Mouse (Mus musculus) liver, embryonic 12.5 days (tissue): Measurements from ENCODE around the gene Prrt1. TPM values are rescaled to one million over a fixed set of nuclear protein-coding genes. Genes with fewer than 3 reads are reported as not detected.
A peak's percentile ranks its signal among the peaks of the same experiment; 100 is the strongest.

Experiments
- ATAC-seq: fragments of 200-750 bp; cut with Nextera tagmentation; 2 replicates; pipeline ENCODE4 v1.8.0; 2017; ENCODE audit warnings: moderate number of reproducible peaks, mild to moderate bottlenecking, moderate library complexity
- H3K27ac ChIP-seq: fragments of 300-500 bp; sonication (generic); 2 replicates; pipeline ENCODE4 v1.5.1; 2016; ENCODE audit warnings: mild to moderate bottlenecking
- H3K27me3 ChIP-seq: fragments of 300-500 bp; sonication (generic); replicated peaks from 2 replicates; pipeline ENCODE4 v1.6.1; 2016; ENCODE audit warnings: mild to moderate bottlenecking, moderate library complexity
- H3K36me3 ChIP-seq: fragments of 300-500 bp; sonication (generic); 2 replicates; pipeline ENCODE4 v1.6.1; 2016; ENCODE audit warnings: mild to moderate bottlenecking, moderate library complexity
- H3K4me1 ChIP-seq: fragments of 300-500 bp; sonication (generic); 2 replicates; pipeline ENCODE4 v1.6.1; 2016
- H3K4me2 ChIP-seq: fragments of 300-500 bp; sonication (generic); 2 replicates; pipeline ENCODE4 v1.6.1; 2016; ENCODE audit warnings: mild to moderate bottlenecking, moderate library complexity
- H3K4me3 ChIP-seq: fragments of 300-500 bp; sonication (generic); 2 replicates; pipeline ENCODE4 v1.5.1; 2016; ENCODE audit warnings: mild to moderate bottlenecking, moderate library complexity
- H3K9ac ChIP-seq: fragments of 300-500 bp; sonication (generic); 2 replicates; pipeline ENCODE4 v1.6.1; 2016; ENCODE audit warnings: mild to moderate bottlenecking, moderate library complexity
- H3K9me3 ChIP-seq: fragments of 300-500 bp; sonication (generic); replicated peaks from 2 replicates; pipeline ENCODE4 v1.6.1; 2016; ENCODE audit warnings: mild to moderate bottlenecking, moderate library complexity
- WGBS: fragments of 180-500 bp; shearing (Covaris S2); methylation state at CpG from one replicate; pipeline ENCODE4 v1.1.7; 2016; ENCODE audit not compliant: insufficient replicate concordance; 5-methylcytosine and 5-hydroxymethylcytosine counted together
- polyA plus RNA-seq: library from polyadenylated mRNA; unstranded; fragments of >200 nt; fragmentation: Nextera tagmentation; extraction: Ambion mirVana; gene quantifications from 2 replicates; pipeline ENCODE4 v1.2.1, GENCODE M21; 2016

The Prrt1 gene
- polyA plus RNA-seq, 1 experiment from 2014 or later, result not detected

DNA sequence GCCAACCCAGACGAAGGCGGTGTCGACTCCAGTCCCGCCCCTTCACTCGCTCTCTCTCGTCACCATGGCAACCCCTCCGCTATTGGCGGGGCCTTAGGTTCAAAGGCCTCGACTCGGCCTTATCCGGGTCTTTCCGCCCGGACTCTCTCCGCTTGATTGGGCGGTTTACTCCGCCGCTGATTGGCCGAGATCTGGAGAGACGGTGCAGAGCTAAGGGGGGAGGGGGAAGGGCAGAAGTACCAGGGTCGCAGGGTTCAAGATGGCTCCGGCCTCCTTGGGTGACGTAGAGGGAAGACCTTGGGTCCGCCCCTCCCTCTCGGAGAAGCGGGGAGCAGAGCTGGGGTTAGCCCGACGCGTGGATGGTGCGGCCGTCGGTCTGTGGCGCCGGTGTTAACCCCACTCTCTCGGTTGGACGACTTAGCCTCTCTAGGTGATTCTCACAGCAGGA lies 25.2 kb upstream of the Prrt1 start, which contains the start of gene Agpat1:
TSS of gene Agpat1 (plus strand) at position 202 of the 448 bp plus-strand sequence.
- Histone ChIP-seq H3K4me3 (peak within 1 kb of the TSS; percentile 98), H3K9me3 (no peaks in the 10 kb centered on the region), H3K36me3 (peaks cover 36% of the 10 kb centered on the region), H3K27ac (peak within 1 kb of the TSS; percentile 91), H3K4me1 (peaks cover 65% of the 10 kb centered on the region), H3K9ac (peak within 1 kb of the TSS; percentile 99), H3K27me3 (no peaks in the 10 kb centered on the region), H3K4me2 (peak within 1 kb of the TSS; percentile 94)
- WGBS, result under 1% methylated on average over 35 of the region's 35 CpGs
- ATAC-seq, result peak; percentile 83

DNA sequence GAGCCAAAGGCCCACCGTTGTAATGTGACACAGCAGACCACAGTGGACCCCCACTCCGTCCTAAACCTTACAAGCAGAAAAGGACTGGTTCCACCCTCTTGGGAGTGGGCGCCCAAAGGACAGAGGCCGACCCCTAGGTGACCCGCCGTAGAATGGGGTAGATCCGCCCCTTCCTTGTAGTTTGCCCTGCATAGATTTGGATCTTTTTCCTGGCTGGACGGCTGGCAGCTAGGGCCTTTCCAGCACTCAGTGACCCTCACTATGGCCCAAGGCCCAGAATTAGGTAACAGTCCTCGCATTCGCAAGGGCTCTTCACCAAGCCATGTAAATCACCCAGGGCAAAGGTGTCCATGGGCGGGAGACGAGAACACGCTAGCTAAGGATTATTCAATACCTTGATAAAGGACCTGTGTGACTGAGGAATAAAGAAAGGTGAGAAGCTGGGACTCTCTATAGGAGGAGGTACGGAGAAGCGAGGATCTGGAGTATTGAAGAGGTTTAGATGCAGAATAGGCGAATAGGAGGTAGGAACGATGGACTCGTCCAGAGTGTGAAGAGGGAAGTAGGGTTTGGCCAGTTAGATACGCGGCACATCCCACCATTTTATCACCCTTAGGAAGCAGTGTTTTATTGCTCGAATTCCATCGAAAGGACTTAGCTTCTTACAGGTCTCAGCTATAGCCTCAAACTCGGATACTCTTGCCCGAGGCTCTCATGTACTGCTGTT lies 24.7 kb upstream of the Prrt1 start:
- Histone ChIP-seq H3K4me3 (peak overlapping the region; percentile 98), H3K27ac (peak overlapping the region; percentile 91), H3K27me3 (no peaks in the 10 kb centered on the region), H3K36me3 (peaks cover 35% of the 10 kb centered on the region), H3K4me2 (peak overlapping the region; percentile 92), H3K4me1 (peaks cover 64% of the 10 kb centered on the region), H3K9me3 (no peaks in the 10 kb centered on the region), H3K9ac (peak overlapping the region; percentile 99)
- 15% methylated on average over 24 of the region's 24 CpGs for WGBS
- no peak for ATAC-seq

DNA sequence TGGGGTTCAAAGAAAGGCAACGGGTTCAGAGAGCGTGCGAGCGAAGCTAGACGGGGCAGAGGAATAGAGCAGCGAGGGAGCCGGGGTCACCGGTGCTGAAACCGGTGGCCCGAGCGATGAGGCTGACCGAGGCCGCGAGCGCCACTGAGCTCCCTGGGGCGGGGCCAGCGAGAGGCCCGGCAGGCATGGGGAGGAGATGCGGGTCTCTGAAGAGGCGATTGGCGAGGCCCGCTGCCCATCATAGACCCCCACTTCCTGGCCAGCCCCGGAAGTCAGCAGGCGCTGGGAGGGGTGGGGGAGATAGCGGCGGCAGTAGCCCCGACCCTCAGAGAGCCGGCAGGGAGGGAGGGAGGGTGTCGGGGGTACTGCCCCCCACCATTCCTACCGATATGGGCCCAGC lies 23.7 kb upstream of the Prrt1 start:
- peak overlapping the region; percentile 91 for H3K27ac ChIP-seq
- 1% methylated on average over 26 of the region's 30 CpGs for WGBS
- H3K36me3 ChIP-seq, result peaks cover 33% of the 10 kb centered on the region
- peak overlapping the region; percentile 92 for H3K4me2 ChIP-seq
- H3K4me3 ChIP-seq, result peak overlapping the region; percentile 98
- H3K9me3 ChIP-seq, result no peaks in the 10 kb centered on the region
- peaks cover 59% of the 10 kb centered on the region for H3K4me1 ChIP-seq
- peak; percentile 49 for ATAC-seq
- no peaks in the 10 kb centered on the region for H3K27me3 ChIP-seq
- H3K9ac ChIP-seq, result peak overlapping the region; percentile 99

DNA sequence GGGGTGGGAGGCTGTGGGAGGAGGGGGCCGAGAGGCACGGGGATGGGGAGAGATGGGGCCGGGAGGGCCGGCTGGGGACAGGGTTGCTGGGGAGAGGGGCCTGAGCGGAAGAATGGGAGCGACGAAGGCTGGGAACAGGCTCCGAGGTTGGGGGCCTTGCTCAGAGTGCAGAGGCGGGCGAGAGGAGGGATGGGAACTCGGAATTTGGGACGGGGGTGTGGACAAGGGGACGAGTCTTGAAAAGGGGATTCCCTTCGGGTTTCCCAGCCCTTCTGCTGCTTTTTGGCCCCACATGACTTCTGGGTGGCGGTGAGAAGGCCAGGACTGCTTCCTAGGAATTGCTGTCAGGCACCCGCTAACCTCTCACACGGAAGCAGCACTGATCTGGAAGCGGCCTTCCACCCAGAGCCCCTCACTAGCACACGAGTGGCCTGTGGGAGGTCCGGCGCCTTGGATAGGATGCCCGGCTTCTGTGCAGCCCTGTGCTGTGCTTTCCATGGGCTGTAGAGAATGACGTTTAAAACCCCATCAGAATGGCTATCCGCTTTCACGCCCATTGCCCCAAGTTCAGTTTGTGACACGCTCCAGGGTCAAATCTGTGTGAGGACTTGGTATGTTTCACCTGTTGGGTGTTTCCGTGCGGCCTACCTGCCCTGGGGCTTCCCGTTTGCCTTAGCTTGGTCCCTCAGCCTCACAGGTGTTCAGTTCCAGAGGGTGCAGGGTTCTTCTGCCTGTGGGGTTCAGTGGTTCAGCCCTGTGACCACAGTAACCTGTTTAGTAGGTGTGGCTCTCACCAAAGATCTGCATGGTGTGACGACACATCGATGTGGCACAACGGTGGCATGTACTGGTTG lies 22.9 kb upstream of the Prrt1 start:
- no peak for ATAC-seq
- Histone ChIP-seq H3K4me2 (peak overlapping the region; percentile 92), H3K9ac (peak overlapping the region; percentile 99), H3K9me3 (no peaks in the 10 kb centered on the region), H3K4me1 (peaks cover 59% of the 10 kb centered on the region), H3K27ac (peak overlapping the region; percentile 91), H3K36me3 (peaks cover 33% of the 10 kb centered on the region), H3K4me3 (peak overlapping the region; percentile 98), H3K27me3 (no peaks in the 10 kb centered on the region)
- WGBS, result 12% methylated on average over 32 of the region's 32 CpGs

DNA sequence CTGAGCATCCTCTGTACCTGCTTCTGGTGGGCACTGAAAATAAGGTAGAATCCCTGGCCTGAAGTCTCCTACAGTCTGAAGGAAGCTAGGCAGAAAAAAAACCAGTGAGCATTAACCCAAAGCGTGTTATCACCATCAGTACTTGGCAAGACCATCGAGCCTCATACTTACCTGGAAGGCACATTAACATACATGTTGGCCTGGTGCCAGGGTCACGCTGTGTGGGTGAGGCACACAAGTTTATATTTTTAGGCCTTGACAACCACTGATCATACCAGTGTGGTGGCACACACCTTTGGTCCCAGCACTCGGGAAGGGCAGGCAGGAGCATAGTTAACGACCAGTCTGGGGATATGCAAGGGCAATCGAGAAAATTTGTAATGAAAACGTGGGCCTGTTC lies 21.3 kb upstream of the Prrt1 start:
- H3K36me3 ChIP-seq, result peaks cover 40% of the 10 kb centered on the region
- H3K4me3 ChIP-seq, result no peak overlapping the region
- H3K27me3 ChIP-seq, result no peaks in the 10 kb centered on the region
- H3K27ac ChIP-seq, result no peak overlapping the region; the same call in 1 of the 2 replicates
- no peak overlapping the region for H3K9ac ChIP-seq
- H3K4me1 ChIP-seq, result peaks cover 54% of the 10 kb centered on the region
- no peaks in the 10 kb centered on the region for H3K9me3 ChIP-seq
- WGBS, result 79% methylated on average over 7 of the region's 7 CpGs
- no peak overlapping the region for H3K4me2 ChIP-seq
- ATAC-seq, result no peak

DNA sequence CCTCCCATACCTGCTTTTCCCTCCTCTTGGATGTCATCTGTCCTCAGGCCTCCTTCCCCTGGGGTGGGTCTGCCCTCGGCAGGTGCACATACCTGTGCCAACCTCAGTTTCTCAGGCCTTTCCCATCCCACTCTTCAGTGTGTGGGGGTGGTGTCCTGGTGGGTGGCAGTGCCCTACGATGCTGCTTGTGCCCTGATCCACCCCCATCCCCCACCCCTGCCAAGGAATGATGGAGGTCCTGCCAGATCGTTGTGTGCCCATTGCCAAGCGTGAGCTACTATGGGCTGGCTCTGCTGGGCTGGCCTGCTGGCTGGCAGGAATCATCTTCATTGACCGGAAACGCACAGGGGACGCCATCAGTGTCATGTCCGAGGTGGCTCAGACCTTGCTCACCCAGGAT lies 18.3 kb upstream of the Prrt1 start:
- 87% methylated on average over 8 of the region's 8 CpGs for WGBS
- no peak overlapping the region for H3K27ac ChIP-seq
- H3K27me3 ChIP-seq, result no peaks in the 10 kb centered on the region
- peaks cover 67% of the 10 kb centered on the region for H3K36me3 ChIP-seq
- H3K4me2 ChIP-seq, result no peak overlapping the region
- H3K9ac ChIP-seq, result no peak overlapping the region
- H3K4me3 ChIP-seq, result no peak overlapping the region
- peaks cover 57% of the 10 kb centered on the region for H3K4me1 ChIP-seq
- ATAC-seq, result no peak
- H3K9me3 ChIP-seq, result no peaks in the 10 kb centered on the region

DNA sequence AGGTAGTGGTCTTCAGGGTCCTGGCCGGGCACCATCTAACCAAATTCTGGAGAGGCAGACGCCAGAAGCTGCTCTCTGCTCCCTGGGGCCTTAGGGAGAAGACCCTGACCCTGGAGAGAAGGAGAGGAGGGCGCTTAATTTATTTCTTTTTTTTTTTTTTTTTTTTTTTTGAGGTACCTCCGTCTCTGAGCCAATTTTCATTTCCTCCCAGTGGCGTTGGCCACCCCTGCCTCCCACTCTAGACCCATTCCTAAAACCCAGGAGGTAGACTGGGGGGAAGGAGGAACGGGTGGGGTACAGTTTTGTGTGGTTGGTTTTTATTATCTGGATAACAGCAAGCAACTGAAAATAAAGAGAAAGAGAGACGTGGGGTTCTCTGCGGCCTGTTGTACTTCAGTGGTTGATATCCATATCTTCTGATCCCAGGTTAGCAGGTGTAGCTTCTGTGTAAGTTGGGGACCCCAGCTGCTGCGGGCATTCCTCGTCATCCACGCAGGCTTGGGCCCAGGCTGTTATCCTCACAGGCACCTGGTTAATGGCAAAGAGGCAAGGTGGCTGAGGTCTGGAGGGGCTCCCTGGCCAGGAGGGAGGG lies 16.2 kb upstream of the Prrt1 start:
- H3K27ac ChIP-seq, result peak overlapping the region; percentile 69
- peak; percentile 64 for ATAC-seq
- H3K4me1 ChIP-seq, result peaks cover 39% of the 10 kb centered on the region
- peaks cover 73% of the 10 kb centered on the region for H3K36me3 ChIP-seq
- no peaks in the 10 kb centered on the region for H3K27me3 ChIP-seq
- no peaks in the 10 kb centered on the region for H3K9me3 ChIP-seq
- no peak overlapping the region for H3K4me3 ChIP-seq
- no peak overlapping the region; the same call in 1 of the 2 replicates for H3K4me2 ChIP-seq
- no peak overlapping the region for H3K9ac ChIP-seq
- 34% methylated on average over 11 of the region's 11 CpGs for WGBS

DNA sequence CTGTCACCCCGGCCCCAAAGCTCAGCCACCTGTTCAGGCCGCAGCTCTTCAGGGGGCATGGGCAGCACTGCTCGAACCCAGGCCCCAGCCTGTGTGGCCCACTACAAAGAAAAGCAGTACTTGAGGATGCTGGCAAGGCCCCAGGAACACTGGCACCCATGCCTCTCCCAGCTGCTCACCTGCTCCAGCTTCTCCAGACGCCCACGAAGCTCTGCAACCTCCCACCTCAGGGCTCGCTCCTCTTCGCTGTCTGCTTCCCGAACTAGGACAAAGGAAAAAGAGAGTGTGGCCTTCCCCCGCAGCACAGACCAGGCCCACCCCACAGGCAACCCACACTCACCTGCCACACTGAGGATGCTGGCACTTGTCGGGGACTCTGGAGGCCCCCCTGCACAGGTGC lies 15.5 kb upstream of the Prrt1 start:
- no peak for ATAC-seq
- Histone ChIP-seq H3K9ac (no peak overlapping the region; the same call in 1 of the 2 replicates), H3K27me3 (no peaks in the 10 kb centered on the region), H3K9me3 (no peaks in the 10 kb centered on the region), H3K4me2 (no peak overlapping the region), H3K4me3 (no peak overlapping the region), H3K27ac (peak overlapping the region; percentile 38), H3K4me1 (peaks cover 33% of the 10 kb centered on the region), H3K36me3 (peaks cover 72% of the 10 kb centered on the region)
- 84% methylated on average over 10 of the region's 10 CpGs for WGBS

DNA sequence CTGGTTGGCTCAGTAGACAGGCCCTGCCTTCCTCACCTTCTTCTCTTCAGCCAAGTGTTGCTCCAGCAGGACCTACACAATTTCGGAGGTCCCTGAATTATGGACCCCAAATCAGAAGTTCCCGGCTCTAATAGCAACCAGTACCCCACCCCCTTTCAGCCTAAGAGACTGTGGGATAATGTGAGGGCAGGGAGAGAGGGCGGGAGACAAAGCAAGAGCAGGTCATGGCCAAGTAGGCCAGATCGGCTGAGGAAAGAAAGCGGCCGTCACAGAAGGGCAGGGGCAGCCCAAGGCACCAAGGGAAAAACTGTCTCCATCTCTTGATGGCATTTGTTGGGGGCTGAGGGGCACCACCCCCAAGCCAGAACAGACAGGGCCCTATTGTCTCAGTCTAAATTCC lies 13.5 kb upstream of the Prrt1 start, which contains the start of gene Egfl8:
TSS of gene Egfl8 (minus strand) at position 101 of the 400 bp plus-strand sequence.
- peaks cover 62% of the 10 kb centered on the region for H3K36me3 ChIP-seq

DNA sequence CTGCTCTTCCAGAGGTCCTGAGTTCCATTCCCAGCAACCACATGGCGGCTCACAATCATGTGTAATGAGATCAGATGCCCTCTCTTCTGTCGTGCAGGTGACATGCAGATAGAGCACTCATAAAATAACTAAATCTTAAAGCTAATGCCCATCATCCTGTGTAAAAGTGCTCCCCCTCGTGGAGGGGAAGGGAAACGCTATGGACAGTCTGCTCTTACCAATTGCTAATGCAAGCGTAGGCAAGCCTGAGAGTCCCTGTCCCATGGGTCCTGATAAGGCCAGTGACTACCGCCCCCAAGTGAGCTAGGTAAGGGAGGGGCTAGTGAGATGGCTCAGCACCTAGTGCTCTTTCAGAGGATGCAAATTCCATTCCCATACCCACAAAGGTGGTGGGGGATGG lies 10.3 kb upstream of the Prrt1 start:
- peaks cover 53% of the 10 kb centered on the region for H3K36me3 ChIP-seq
- H3K9ac ChIP-seq, result no peak overlapping the region
- no peak overlapping the region for H3K4me3 ChIP-seq
- H3K27ac ChIP-seq, result no peak overlapping the region
- ATAC-seq, result peak; percentile 61
- H3K4me1 ChIP-seq, result peaks cover 18% of the 10 kb centered on the region
- no peaks in the 10 kb centered on the region for H3K9me3 ChIP-seq
- no peak overlapping the region for H3K4me2 ChIP-seq
- no peaks in the 10 kb centered on the region for H3K27me3 ChIP-seq
- 10% methylated on average over 6 of the region's 6 CpGs for WGBS

More for the DNA sequence above, 13.5 kb upstream of the Prrt1 start, which contains the start of gene Egfl8:
- H3K9me3 ChIP-seq, result no peaks in the 10 kb centered on the region
- no peak within 1 kb of the TSS for H3K9ac ChIP-seq
- no peak within 1 kb of the TSS for H3K27ac ChIP-seq
- no peak for ATAC-seq
- no peak within 1 kb of the TSS for H3K4me2 ChIP-seq
- H3K4me1 ChIP-seq, result peaks cover 25% of the 10 kb centered on the region
- 66% methylated on average over 6 of the region's 6 CpGs for WGBS
- no peaks in the 10 kb centered on the region for H3K27me3 ChIP-seq
- no peak within 1 kb of the TSS for H3K4me3 ChIP-seq

DNA sequence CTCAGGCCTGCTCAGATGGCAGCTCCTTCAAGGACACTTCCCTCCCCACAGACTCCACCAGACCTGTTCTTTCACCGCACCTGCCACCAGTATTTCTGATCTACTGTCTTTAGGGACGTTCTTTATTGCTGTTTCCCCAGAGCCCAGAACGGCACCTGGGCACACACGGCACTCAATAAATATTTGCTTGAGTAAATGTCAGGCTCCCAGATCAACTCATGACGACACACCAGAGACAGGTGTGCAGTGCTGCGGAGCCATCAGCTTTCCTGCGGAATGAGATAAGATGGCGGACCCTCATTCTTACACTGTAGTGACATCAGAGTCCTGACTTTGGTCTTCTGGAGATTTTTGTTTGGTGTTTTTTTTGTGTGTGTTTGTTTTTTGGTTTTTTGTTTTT lies 8.3 kb upstream of the Prrt1 start:
- H3K27me3 ChIP-seq, result no peaks in the 10 kb centered on the region
- no peaks in the 10 kb centered on the region for H3K9me3 ChIP-seq
- H3K36me3 ChIP-seq, result peaks cover 49% of the 10 kb centered on the region
- WGBS, result 75% methylated on average over 8 of the region's 8 CpGs
- no peak overlapping the region for H3K27ac ChIP-seq
- H3K9ac ChIP-seq, result no peak overlapping the region
- no peak for ATAC-seq
- no peak overlapping the region for H3K4me2 ChIP-seq
- H3K4me1 ChIP-seq, result peaks cover 20% of the 10 kb centered on the region
- H3K4me3 ChIP-seq, result no peak overlapping the region
